Mouse (Mus musculus): ENCODE measurements at regions not wholly inside any gene's neighbourhood (a gene's known extent, or its start where the extent isn't known, plus 50 kb on each side); places are given as distances from the start of the nearest gene placed in this dataset.
A peak's percentile ranks its signal among the peaks of the same experiment; 100 is the strongest.

- no peak for DNase-seq (ENCODE audit: low read depth, low spot score)
Observed at GRCm38 (mm10) chr1:183622341-183622740, 204.3 kb downstream of the Hhipl2 start.

GRCm38 (mm10) chr1:183624266-183624665 lies 206.3 kb downstream of the Hhipl2 start:
- no peak for DNase-seq (ENCODE audit: low read depth, low spot score)

DNA sequence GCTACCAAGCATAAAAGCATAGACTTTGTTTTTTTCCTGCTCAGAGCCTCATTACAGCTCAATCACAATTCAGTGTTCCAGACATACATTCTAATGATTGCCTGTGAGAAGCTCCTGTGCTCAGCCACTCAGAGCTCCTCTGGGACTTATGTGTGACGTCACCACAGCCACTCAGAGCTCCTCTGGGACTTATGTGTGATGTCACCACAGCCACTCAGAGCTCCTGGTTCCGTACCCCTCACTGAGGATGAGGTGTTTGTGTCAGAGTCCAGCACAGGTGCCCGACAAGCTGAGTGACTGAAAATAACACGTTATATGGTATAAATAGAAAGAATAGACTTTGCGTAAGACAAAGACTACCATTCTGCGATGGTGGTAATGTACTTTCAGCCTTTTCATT lies 215.8 kb downstream of the Hhipl2 start:
- no peak for DNase-seq (ENCODE audit: low read depth, low spot score)

GRCm38 (mm10) chr1:183634836-183635235 lies 216.8 kb downstream of the Hhipl2 start:
- DNase-seq (ENCODE audit: low read depth, low spot score), result no peak

DNA sequence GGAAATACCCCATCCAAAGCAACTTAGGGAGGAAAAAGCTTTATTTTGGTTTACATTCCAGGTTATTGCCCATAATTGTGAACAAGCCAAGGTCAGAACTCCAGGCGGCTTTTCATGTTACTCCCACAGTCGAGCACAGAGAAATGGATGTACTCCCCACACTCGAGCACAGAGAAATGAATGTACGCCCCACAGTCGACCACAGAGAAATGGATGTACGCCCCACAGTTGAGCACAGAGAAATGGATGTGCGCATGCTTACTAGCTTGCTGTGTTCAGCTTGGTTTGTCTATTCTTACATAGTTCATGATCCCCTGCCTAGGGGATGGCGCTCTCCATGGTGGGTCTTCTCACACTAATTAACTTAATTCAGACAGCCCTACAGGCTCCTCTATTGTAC lies 219.2 kb downstream of the Hhipl2 start:
- no peak for DNase-seq (ENCODE audit: low read depth, low spot score)

DNA sequence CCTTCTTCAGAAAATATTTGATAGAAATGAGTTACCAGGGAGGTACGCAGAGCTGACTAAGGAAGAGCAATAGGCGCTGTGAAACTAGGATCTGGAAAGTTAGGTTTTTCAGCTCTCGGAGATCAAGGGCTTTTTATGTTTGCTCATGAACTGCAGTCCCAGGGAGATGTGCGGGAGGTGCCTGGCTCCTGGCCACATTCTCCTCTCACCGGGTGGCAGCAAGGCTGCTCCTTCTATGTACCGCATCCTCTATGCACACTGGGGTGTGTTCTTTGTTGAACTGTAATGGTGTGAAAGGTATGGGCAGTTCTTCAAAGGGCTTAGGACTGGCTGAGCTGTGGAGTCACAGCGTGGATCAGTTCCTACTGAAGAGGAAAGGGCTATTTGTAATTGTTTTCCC lies 221.3 kb downstream of the Hhipl2 start:
- no peak for DNase-seq (ENCODE audit: low read depth, low spot score)

GRCm38 (mm10) chr1:183640568-183640967 lies 222.6 kb downstream of the Hhipl2 start:
- no peak for DNase-seq (ENCODE audit: low read depth, low spot score)

GRCm38 (mm10) chr1:183644001-183644400 lies 226.0 kb downstream of the Hhipl2 start:
- no peak for DNase-seq (ENCODE audit: low read depth, low spot score)

- DNase-seq (ENCODE audit: low read depth, low spot score), result no peak
Observed at GRCm38 (mm10) chr1:183653878-183654277, 235.9 kb downstream of the Hhipl2 start.

GRCm38 (mm10) chr1:183657043-183657442 lies 239.0 kb downstream of the Hhipl2 start:
- DNase-seq (ENCODE audit: low read depth, low spot score), result peak; percentile 71

DNA sequence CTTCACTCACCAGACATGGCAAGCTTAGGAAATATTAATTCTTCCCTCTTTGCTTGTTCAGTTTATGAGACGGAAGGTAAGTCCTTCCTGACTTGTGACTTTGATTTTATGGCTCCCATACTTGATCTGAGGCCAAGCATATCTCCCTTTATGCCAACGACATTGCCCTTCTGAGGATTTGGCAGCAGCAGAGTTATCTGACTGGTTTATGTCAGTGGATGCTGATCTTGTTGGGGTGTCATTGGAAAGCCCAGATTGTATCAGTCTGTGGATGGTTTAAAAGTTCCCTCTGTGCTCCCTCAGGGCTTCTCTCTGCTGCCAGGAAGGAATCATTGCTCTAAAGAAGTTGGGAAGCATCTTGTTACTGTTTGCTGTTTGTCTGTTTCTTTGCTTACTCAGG lies 242.5 kb downstream of the Hhipl2 start:
- no peak for DNase-seq (ENCODE audit: low read depth, low spot score)

GRCm38 (mm10) chr1:183662369-183663043 lies 244.5 kb downstream of the Hhipl2 start:
- no peak for DNase-seq (ENCODE audit: low read depth, low spot score)

DNA sequence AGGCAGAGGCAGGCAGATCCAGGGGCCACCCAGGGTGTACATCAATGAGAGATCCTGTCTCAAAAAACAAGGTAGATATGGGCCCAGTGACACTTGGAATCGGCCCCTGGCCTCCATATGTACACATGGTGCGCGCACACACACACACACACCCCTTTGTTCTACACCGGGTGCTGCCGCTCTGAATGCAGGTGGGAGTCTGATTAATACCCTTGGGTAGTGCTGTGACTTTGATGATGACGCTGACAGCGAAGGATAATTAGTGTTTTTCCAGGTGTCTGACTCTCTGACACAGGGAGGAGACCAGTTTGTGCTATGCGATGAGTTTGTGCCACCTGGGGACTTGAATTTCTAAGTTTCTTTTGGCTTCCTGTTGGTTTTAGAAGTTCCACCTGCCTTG lies 251.3 kb downstream of the Hhipl2 start:
- DNase-seq (ENCODE audit: low read depth, low spot score), result no peak

DNA sequence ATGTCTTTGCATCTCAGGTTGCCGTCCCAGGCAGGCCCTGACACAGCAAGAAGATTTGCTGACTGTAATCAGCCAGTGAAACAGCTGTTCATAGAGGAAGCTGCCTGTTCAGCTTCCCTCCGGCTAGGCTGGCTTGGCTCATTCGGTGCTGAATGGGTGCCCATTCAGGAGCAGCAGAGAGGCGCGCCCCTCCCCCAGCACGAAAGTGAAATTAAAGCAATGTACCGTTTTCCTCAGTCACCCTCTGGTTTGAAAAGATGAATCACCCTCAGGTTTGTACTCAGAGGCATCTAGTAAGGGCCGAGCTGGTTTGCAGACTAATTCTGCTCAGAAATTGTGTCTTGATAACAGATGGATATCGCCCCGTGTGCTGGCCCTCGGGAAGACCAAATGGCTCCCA lies 251.7 kb downstream of the Hhipl2 start:
- DNase-seq (ENCODE audit: low read depth, low spot score), result peak; percentile 33

DNA sequence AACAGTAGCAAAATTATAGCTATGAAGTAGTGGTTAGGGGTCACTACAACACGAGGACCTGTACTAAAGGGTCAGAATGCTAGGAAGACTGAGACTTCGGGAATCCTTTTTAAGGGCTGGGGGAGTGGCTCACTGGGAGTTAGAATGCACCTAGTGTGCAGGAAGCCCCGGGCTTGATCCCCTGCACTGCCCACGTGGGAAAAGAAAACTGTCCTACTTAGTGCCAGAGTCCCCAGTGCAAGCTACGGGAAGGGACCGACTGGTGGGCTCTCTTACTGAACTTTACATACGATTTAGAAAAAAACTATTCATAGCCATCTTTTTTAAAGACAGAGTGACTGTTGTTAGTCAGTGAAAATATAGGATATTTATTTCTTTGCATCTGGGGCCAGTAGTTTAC lies 252.5 kb downstream of the Hhipl2 start:
- DNase-seq (ENCODE audit: low read depth, low spot score), result no peak

DNA sequence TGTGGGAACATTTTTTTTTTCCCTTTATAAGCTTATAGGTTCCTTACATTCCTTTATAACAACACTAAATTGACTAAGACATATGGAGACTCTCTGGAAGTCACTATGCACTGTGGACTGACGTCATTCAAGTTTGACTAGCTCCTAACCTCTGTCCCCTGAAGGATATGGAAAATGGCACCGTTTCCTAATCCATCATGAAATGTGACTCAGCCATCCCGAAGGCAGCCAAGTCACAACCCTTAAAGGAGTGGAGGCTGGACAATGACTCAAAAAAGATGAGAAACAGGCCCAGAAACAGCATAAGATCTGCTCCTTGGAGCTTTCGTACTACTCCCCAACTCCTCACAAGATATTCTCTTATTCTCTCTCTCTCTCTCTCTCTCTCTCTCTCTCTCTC lies 253.5 kb downstream of the Hhipl2 start:
- DNase-seq (ENCODE audit: low read depth, low spot score), result no peak

- DNase-seq (ENCODE audit: low read depth, low spot score), result no peak
Observed at GRCm38 (mm10) chr1:183672521-183672920, 254.5 kb downstream of the Hhipl2 start.

DNA sequence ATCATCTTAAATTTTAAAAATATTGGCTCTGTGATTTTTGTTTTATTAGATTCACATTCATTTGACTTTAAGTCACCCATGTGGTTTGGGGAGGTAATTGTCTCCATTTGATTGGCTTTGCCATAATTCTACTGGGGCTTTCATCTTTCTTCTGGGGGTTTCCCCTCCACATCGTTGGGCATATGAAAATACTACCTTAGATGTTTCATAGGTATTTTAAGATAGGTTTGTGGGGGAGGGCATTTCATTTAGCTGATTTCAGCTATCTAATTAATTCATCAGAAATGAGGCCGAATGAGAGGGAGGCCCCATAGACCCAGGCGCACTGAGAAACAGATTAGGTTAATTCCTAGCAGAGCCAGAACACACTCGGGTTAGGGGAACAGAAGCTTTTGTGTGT lies 259.6 kb downstream of the Hhipl2 start:
- peak; percentile 14 for DNase-seq (ENCODE audit: low read depth, low spot score)

DNA sequence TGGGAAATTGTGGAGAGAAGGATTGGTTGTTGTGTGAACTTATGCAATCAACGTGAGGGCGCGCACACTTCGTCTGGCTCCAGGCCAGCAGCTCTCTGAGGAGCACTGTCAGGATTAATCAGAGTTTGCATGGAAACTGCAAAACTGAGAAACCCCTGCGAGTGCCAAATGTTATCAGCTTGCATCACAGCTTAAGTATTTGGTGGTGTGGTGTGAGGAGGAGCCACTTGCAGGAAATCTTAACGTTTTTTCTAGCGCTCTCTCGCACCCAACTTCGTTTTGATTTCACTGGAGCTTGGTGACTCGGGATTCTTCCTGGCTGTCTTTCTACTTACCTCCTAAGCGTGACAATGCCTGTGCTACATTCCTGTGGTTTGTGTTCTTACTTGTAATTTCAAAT lies 261.9 kb downstream of the Hhipl2 start:
- no peak for DNase-seq (ENCODE audit: low read depth, low spot score)

DNA sequence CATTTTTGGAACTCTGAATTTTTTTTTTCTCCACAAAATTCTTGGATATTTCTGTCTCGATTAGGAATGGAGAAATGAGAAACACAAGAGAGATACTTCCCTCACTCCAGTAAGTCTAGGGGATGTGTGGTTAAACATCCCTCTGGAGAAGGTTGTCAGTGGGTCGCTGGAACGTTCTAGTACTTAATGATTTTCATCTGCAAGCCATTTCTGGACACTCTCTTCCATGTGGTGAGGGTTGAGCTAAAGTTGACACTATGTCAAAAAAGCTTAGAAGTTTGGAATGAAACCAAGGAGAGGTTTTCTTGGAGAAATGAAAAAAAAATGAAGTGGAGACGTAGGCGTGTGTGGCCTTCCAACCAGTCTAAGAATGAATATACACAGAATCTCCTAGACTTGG lies 268.0 kb downstream of the Hhipl2 start:
- DNase-seq (ENCODE audit: low read depth, low spot score), result no peak

DNA sequence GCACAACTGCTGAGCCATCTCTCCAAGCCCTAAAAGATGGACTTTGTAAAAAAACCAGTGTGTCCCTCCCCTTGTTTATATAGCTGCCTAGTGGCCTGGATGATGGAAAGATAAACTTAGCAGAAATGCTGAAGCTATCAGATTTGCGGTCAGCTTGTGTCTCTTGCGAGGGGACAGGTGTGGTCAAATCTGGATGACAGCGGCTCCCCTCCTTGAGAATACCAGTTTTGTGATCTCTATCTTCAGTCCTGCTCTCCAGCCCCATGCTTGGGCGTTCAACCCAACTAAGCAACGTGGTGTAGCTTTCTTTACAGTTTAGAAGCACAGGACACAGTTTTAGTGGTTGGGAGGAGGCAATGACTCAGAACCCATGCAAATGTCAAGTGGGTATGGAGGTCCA lies 274.7 kb downstream of the Hhipl2 start:
- no peak for DNase-seq (ENCODE audit: low read depth, low spot score)

DNA sequence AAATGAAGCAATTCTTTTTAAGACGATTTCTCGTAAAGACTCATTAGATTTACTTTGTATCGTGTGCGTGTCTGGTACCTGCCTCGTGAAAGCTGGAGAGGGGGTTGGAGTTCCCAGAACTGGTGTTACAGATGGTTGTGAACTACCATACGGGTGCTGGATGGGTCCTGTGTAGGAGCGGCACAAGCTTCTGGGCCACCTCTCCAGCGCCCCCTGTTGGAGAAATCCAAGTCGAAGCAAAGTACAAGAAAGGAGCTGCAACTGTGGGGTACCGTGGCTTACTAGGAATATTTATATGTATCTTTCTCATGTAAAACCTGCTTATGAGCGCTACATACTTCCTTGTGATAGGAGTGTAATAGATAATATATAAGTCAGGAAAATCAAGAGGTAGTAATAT lies 281.3 kb downstream of the Hhipl2 start:
- DNase-seq (ENCODE audit: low read depth, low spot score), result peak; percentile 58

- DNase-seq (ENCODE audit: low read depth, low spot score), result no peak
Observed at GRCm38 (mm10) chr1:183702888-183703287, 284.9 kb downstream of the Hhipl2 start.

GRCm38 (mm10) chr1:183712895-183713294 lies 294.9 kb downstream of the Hhipl2 start:
- DNase-seq (ENCODE audit: low read depth, low spot score), result no peak
